Mouse (Mus musculus) thymus, adult 2 months (tissue): ENCODE data around the gene Tubb2a.

Experiments
- CTCF ChIP-seq: fragments of 200-500 bp; IDR thresholded peaks from 2 replicates; pipeline ENCODE4 v1.5.1; 2012; ENCODE audit warnings: mild to moderate bottlenecking, control low read depth, low read length, moderate library complexity, borderline replicate concordance; ENCODE audit not compliant: control insufficient read depth, poor library complexity, insufficient read depth; ENCODE audit errors: extremely low read depth
- POLR2A ChIP-seq: fragments of 200-500 bp; IDR thresholded peaks from 2 replicates; pipeline ENCODE4 v1.6.1; 2012; ENCODE audit warnings: mild to moderate bottlenecking, low read length, control low read depth, moderate library complexity; ENCODE audit not compliant: control insufficient read depth, poor library complexity, insufficient read depth; ENCODE audit errors: extremely low read depth

GRCm38 (mm10) chr13:34109035-34109676 is 31.3 kb upstream of the Tubb2a start:
- no peak for TF ChIP-seq POLR2A
- TF ChIP-seq CTCF, result no peak
